Mouse (Mus musculus): ENCODE results near the gene Slc25a39. TPM values are rescaled to one million over a fixed set of nuclear protein-coding genes. Genes with fewer than 3 reads are reported as not detected.
A peak's percentile ranks its signal among the peaks of the same experiment; 100 is the strongest.

Gene Slc25a39
- polyA plus RNA-seq (2016; fragmentation: Nextera tagmentation; extraction: Ambion mirVana): 313 and 314 TPM in 2 replicates

- peak within 1 kb of the TSS; percentile 98 for H3K27ac ChIP-seq
- peaks cover 2% of the 10 kb centered on the region for H3K27me3 ChIP-seq (ENCODE audit: insufficient read depth, poor library complexity, severe bottlenecking)
- DNase-seq (ENCODE audit: low spot score): no peak
- H3K4me1 ChIP-seq: peaks cover 44% of the 10 kb centered on the region
- no peaks in the 10 kb centered on the region for H3K9me3 ChIP-seq
- H3K4me3 ChIP-seq: peak within 1 kb of the TSS; percentile 89
- peaks cover 29% of the 10 kb centered on the region for H3K36me3 ChIP-seq
- 1% methylated on average over 19 of the region's 19 CpGs for WGBS
Observed at GRCm38 (mm10) chr11:102407834-102408215, at the start of gene Slc25a39. Slc25a39 (minus strand) TSS chr11:102407946.

- H3K4me1 ChIP-seq: peaks cover 26% of the 10 kb centered on the region
- under 1% methylated on average over 40 of the region's 40 CpGs for WGBS
- peak; percentile 93 for DNase-seq (ENCODE audit: low spot score)
Observed at GRCm38 (mm10) chr11:102455740-102456396, 48.1 kb upstream of the Slc25a39 start.

GRCm38 (mm10) chr11:102453131-102453530 lies 45.4 kb upstream of the Slc25a39 start:
- Histone ChIP-seq H3K27me3 (ENCODE audit: insufficient read depth, poor library complexity, severe bottlenecking) (peaks cover 79% of the 10 kb centered on the region), H3K36me3 (no peaks in the 10 kb centered on the region), H3K4me1 (peaks cover 37% of the 10 kb centered on the region), H3K27ac (no peak overlapping the region), H3K9me3 (no peaks in the 10 kb centered on the region), H3K4me3 (0 out of 2 replicates have a peak overlapping the region, but pooled peaks have one; percentile 2)
- WGBS: 15% methylated on average over 10 of the region's 10 CpGs
- DNase-seq (ENCODE audit: low spot score): no peak

More at GRCm38 (mm10) chr11:102455740-102456396, 48.1 kb upstream of the Slc25a39 start:
- H3K27ac ChIP-seq: peak overlapping the region; percentile 76
- H3K36me3 ChIP-seq: no peaks in the 10 kb centered on the region
- H3K27me3 ChIP-seq (ENCODE audit: insufficient read depth, poor library complexity, severe bottlenecking): peaks cover 71% of the 10 kb centered on the region
- peak overlapping the region; percentile 72 for H3K4me3 ChIP-seq
- H3K9me3 ChIP-seq: no peaks in the 10 kb centered on the region

- H3K4me3 ChIP-seq: no peak overlapping the region
- DNase-seq (ENCODE audit: low spot score): no peak
- H3K9me3 ChIP-seq: no peaks in the 10 kb centered on the region
- H3K4me1 ChIP-seq: peaks cover 49% of the 10 kb centered on the region
- 40% methylated on average over 17 of the region's 17 CpGs for WGBS
- H3K27ac ChIP-seq: no peak overlapping the region
- peaks cover 66% of the 10 kb centered on the region for H3K27me3 ChIP-seq (ENCODE audit: insufficient read depth, poor library complexity, severe bottlenecking)
- H3K36me3 ChIP-seq: no peaks in the 10 kb centered on the region
Observed at GRCm38 (mm10) chr11:102449043-102450008, 41.6 kb upstream of the Slc25a39 start.

- no peak overlapping the region for H3K4me3 ChIP-seq
- 18% methylated on average over 8 of the region's 8 CpGs for WGBS
- no peak overlapping the region for H3K27ac ChIP-seq
- peaks cover 61% of the 10 kb centered on the region for H3K27me3 ChIP-seq (ENCODE audit: insufficient read depth, poor library complexity, severe bottlenecking)
- DNase-seq (ENCODE audit: low spot score): no peak
- peaks cover 58% of the 10 kb centered on the region for H3K4me1 ChIP-seq
- 0 out of 2 replicates have a peak, but pooled peaks cover 7% of the 10 kb centered on the region for H3K36me3 ChIP-seq
- H3K9me3 ChIP-seq: no peaks in the 10 kb centered on the region
Observed at GRCm38 (mm10) chr11:102448327-102448726, 40.6 kb upstream of the Slc25a39 start.

GRCm38 (mm10) chr11:102447497-102447896 lies 39.8 kb upstream of the Slc25a39 start, which contains the start of gene Fam171a2:
Fam171a2 (minus strand) TSS chr11:102447682.
- Histone ChIP-seq H3K4me1 (peaks cover 57% of the 10 kb centered on the region), H3K9me3 (no peaks in the 10 kb centered on the region), H3K27ac (peak within 1 kb of the TSS; percentile 95), H3K4me3 (peak within 1 kb of the TSS; percentile 92), H3K27me3 (ENCODE audit: insufficient read depth, poor library complexity, severe bottlenecking) (peaks cover 54% of the 10 kb centered on the region), H3K36me3 (peaks cover 12% of the 10 kb centered on the region)
- peak; percentile 89 for DNase-seq (ENCODE audit: low spot score)
- WGBS: under 1% methylated on average over 40 of the region's 40 CpGs

- H3K4me3 ChIP-seq: peak overlapping the region; percentile 92
- peaks cover 57% of the 10 kb centered on the region for H3K4me1 ChIP-seq
- peak; percentile 85 for DNase-seq (ENCODE audit: low spot score)
- H3K27me3 ChIP-seq (ENCODE audit: insufficient read depth, poor library complexity, severe bottlenecking): peaks cover 47% of the 10 kb centered on the region
- no peaks in the 10 kb centered on the region for H3K9me3 ChIP-seq
- under 1% methylated on average over 49 of the region's 49 CpGs for WGBS
- peak overlapping the region; percentile 95 for H3K27ac ChIP-seq
- H3K36me3 ChIP-seq: peaks cover 17% of the 10 kb centered on the region
Observed at GRCm38 (mm10) chr11:102446581-102447461, 39.1 kb upstream of the Slc25a39 start.

- Histone ChIP-seq H3K9me3 (no peaks in the 10 kb centered on the region), H3K4me3 (peak overlapping the region; percentile 92), H3K27ac (peak overlapping the region; percentile 95), H3K4me1 (peaks cover 57% of the 10 kb centered on the region), H3K36me3 (peaks cover 26% of the 10 kb centered on the region), H3K27me3 (ENCODE audit: insufficient read depth, poor library complexity, severe bottlenecking) (peaks cover 42% of the 10 kb centered on the region)
- 14% methylated on average over 7 of the region's 7 CpGs for WGBS
- DNase-seq (ENCODE audit: low spot score): no peak
Observed at GRCm38 (mm10) chr11:102445891-102446361, 38.2 kb upstream of the Slc25a39 start.

- WGBS: 14% methylated on average over 10 of the region's 10 CpGs
- Histone ChIP-seq H3K27me3 (ENCODE audit: insufficient read depth, poor library complexity, severe bottlenecking) (peaks cover 39% of the 10 kb centered on the region), H3K27ac (peak overlapping the region; percentile 95; the same call in 1 of the 2 replicates), H3K4me1 (peaks cover 57% of the 10 kb centered on the region), H3K4me3 (peak overlapping the region; percentile 92), H3K36me3 (peaks cover 32% of the 10 kb centered on the region), H3K9me3 (no peaks in the 10 kb centered on the region)
- peak; percentile 87 for DNase-seq (ENCODE audit: low spot score)
Observed at GRCm38 (mm10) chr11:102445264-102445890, 37.6 kb upstream of the Slc25a39 start.

- Histone ChIP-seq H3K36me3 (peaks cover 38% of the 10 kb centered on the region), H3K27ac (no peak overlapping the region), H3K4me3 (peak overlapping the region; percentile 92; the same call in 1 of the 2 replicates), H3K27me3 (ENCODE audit: insufficient read depth, poor library complexity, severe bottlenecking) (peaks cover 38% of the 10 kb centered on the region), H3K4me1 (peaks cover 57% of the 10 kb centered on the region), H3K9me3 (no peaks in the 10 kb centered on the region)
- WGBS: 8% methylated on average over 6 of the region's 6 CpGs
- DNase-seq (ENCODE audit: low spot score): no peak
Observed at GRCm38 (mm10) chr11:102444781-102445180, 37.0 kb upstream of the Slc25a39 start.

GRCm38 (mm10) chr11:102444321-102444720 lies 36.6 kb upstream of the Slc25a39 start:
- H3K27ac ChIP-seq: no peak overlapping the region
- peaks cover 42% of the 10 kb centered on the region for H3K36me3 ChIP-seq
- 63% methylated on average over 3 of the region's 3 CpGs for WGBS
- H3K4me1 ChIP-seq: peaks cover 56% of the 10 kb centered on the region
- H3K27me3 ChIP-seq (ENCODE audit: insufficient read depth, poor library complexity, severe bottlenecking): peaks cover 38% of the 10 kb centered on the region
- H3K9me3 ChIP-seq: no peaks in the 10 kb centered on the region
- DNase-seq (ENCODE audit: low spot score): no peak
- no peak overlapping the region for H3K4me3 ChIP-seq
